Mouse (Mus musculus): ENCODE results near the gene Prss48. TPM values are rescaled to one million over a fixed set of nuclear protein-coding genes. Genes with fewer than 3 reads are reported as not detected.

Prss48 gene
- not detected in 2 replicates for polyA plus RNA-seq (2012; ENCODE audit: low replicate concordance)

DNA sequence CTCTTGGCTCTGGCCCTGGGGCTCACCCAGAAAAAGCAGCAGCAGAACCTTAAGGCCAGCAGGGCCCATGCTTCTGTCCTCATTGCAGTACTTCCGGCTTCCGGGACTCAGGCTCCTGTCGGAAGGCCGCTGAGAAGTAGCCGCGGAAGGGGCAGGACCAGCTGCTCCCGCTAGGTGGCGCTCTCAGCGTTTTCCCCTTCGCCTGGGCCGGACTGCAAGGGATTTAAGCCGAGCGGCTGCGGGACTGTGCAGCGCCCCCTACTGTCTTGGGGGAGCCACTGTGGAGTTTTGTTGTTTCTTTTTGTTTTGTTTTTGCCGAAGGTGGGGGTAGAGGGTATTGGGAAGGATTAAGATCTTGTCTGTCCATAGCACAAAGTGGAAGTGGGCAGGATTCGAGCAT lies at the start of gene Prss48:
TSS of gene Prss48 (minus strand) at position 69 of the 400 bp plus-strand sequence.

DNA sequence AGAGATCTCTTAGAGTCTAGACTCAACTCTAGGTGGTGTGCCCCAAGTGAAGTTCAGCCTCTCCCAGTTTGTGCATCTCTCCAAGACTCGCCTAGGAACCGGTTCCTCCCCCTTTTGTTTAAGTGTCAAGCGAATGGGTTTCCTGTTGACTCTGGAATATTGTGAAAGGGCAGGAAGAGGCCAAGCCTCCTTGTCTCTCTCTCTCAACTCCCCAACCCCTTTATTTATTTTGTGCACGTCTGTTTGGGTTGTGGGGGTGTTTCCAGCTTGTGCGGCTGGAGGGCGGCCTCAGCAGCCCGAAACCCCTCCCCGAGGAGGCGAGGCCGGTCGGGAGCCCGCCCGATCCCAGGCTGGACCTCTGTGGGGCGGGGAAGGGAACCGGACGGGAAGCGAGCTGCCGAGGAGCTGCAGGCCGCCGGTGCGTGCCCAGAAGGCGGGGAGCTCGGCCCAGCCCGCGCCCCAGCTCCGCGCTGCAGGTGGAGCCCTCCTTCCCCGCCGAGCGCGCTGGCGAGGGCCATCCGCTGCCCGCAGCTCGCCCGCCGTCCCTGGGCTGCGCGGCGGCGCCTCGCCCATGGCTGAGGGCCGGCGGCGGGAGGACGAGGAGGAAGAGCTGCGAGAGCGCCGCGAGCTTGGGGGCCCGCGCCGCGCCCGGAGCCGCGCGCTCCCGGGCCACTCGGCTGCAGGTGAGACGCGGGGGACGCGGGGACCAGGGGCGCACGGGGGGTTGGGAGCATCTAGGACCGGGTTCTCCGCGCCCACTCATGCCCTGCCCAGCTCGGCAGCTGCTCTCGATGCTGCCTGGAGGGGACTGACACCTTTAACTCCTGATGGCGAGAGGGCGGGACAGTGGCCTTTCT lies 31.3 kb downstream of the Prss48 start, which contains the start of gene Sh3d19:
TSS of gene Sh3d19 (plus strand) at position 368 of the 857 bp plus-strand sequence.

Other genes with a start within 250 kb of the Prss48 start
- 0.14 and 0.51 TPM in 2 replicates for gene Fam160a1, start 185.2 kb downstream of the Prss48 start, polyA plus RNA-seq (2012; ENCODE audit: low replicate concordance)
- not detected in 2 replicates for gene Glt28d2, start 115.0 kb downstream of the Prss48 start, polyA plus RNA-seq (2012; ENCODE audit: low replicate concordance)
- 1.5 TPM in 1 of 2 replicates, not detected in the other for gene Gm37240, start 115.0 kb downstream of the Prss48 start, polyA plus RNA-seq (2012; ENCODE audit: low replicate concordance)
- 2.2 and 2.6 TPM in 2 replicates for gene Sh3d19, start 31.4 kb downstream of the Prss48 start, polyA plus RNA-seq (2012; ENCODE audit: low replicate concordance)
- 10.1 and 89.0 TPM in 2 replicates for gene Rps3a1, start 140.2 kb upstream of the Prss48 start, polyA plus RNA-seq (2012; ENCODE audit: low replicate concordance)
- 4.4 and 19.1 TPM in 2 replicates for gene Lrba, start 222.2 kb upstream of the Prss48 start, polyA plus RNA-seq (2012; ENCODE audit: low replicate concordance)